Mouse (Mus musculus) limb, embryonic 10.5 days (tissue): ENCODE data around the gene Ccp110. TPM values are rescaled to one million over a fixed set of nuclear protein-coding genes. Genes with fewer than 3 reads are reported as not detected.

Source experiments
- DNase-seq: peaks from one replicate; pipeline ENCODE4 v3.0.0-alpha.2; 2017; ENCODE audit warnings: low spot score
- H3K27ac ChIP-seq: fragments of 300-500 bp; sonication (generic); 2 replicates; pipeline ENCODE4 v1.5.1; 2016; ENCODE audit warnings: mild to moderate bottlenecking
- H3K27me3 ChIP-seq: fragments of 300-500 bp; sonication (generic); 2 replicates; pipeline ENCODE4 v1.6.1; 2016; ENCODE audit warnings: low read depth, mild to moderate bottlenecking; ENCODE audit not compliant: poor library complexity, severe bottlenecking
- H3K36me3 ChIP-seq: fragments of 300-500 bp; sonication (generic); 2 replicates; pipeline ENCODE4 v1.6.1; 2016; ENCODE audit warnings: mild to moderate bottlenecking, moderate library complexity
- H3K4me1 ChIP-seq: fragments of 300-500 bp; sonication (generic); 2 replicates; pipeline ENCODE4 v1.6.1; 2016
- H3K4me3 ChIP-seq: fragments of 300-500 bp; sonication (generic); 2 replicates; pipeline ENCODE4 v1.5.1; 2016; ENCODE audit warnings: mild to moderate bottlenecking, moderate library complexity
- H3K9me3 ChIP-seq: fragments of 300-500 bp; sonication (generic); replicated peaks from 2 replicates; pipeline ENCODE4 v1.6.1; 2016; ENCODE audit warnings: mild to moderate bottlenecking
- WGBS: fragments of 180-500 bp; shearing (Covaris S2); methylation state at CpG from one replicate; pipeline ENCODE4 v1.1.7; 2016; 5-methylcytosine and 5-hydroxymethylcytosine counted together
- polyA plus RNA-seq: library from polyadenylated mRNA; unstranded; fragments of >200 nt; fragmentation: Nextera tagmentation; extraction: Ambion mirVana; gene quantifications from 2 replicates; pipeline ENCODE4 v1.2.1, GENCODE M21; 2016

Gene Ccp110
- 27.8 and 35.1 TPM in 2 replicates for polyA plus RNA-seq

GRCm38 (mm10) chr7:118712228-118713173 is at the start of gene Ccp110:
Gene Ccp110 (plus strand): TSS chr7:118712552.
- peak within 1 kb of the TSS; percentile 91 for H3K4me3 ChIP-seq
- H3K27me3 ChIP-seq = no peaks in the 10 kb centered on the region
- peak; percentile 92 for DNase-seq
- peak within 1 kb of the TSS; percentile 83 for H3K27ac ChIP-seq
- under 1% methylated on average over 48 of the region's 48 CpGs for WGBS
- no peaks in the 10 kb centered on the region for H3K9me3 ChIP-seq
- H3K36me3 ChIP-seq = peaks cover 25% of the 10 kb centered on the region
- peaks cover 11% of the 10 kb centered on the region for H3K4me1 ChIP-seq

- no peak overlapping the region for H3K4me3 ChIP-seq
- H3K36me3 ChIP-seq = no peaks in the 10 kb centered on the region
- H3K4me1 ChIP-seq = no peaks in the 10 kb centered on the region
- H3K27me3 ChIP-seq = no peaks in the 10 kb centered on the region
- DNase-seq = no peak
- H3K27ac ChIP-seq = no peak overlapping the region
- 95% methylated on average over 2 of the region's 2 CpGs for WGBS
- H3K9me3 ChIP-seq = no peaks in the 10 kb centered on the region
These were observed 44.6 kb upstream of the Ccp110 start for GRCm38 (mm10) chr7:118667773-118668172.

GRCm38 (mm10) chr7:118670142-118670541 is 42.2 kb upstream of the Ccp110 start:
- Histone ChIP-seq H3K4me1 (no peaks in the 10 kb centered on the region), H3K36me3 (no peaks in the 10 kb centered on the region), H3K27ac (no peak overlapping the region), H3K9me3 (no peaks in the 10 kb centered on the region), H3K4me3 (no peak overlapping the region), H3K27me3 (no peaks in the 10 kb centered on the region)
- no peak for DNase-seq
- 57% methylated on average over 4 of the region's 4 CpGs for WGBS

- H3K9me3 ChIP-seq = no peaks in the 10 kb centered on the region
- no peak overlapping the region for H3K27ac ChIP-seq
- no peak for DNase-seq
- WGBS = 92% methylated on average over 4 of the region's 4 CpGs
- H3K36me3 ChIP-seq = no peaks in the 10 kb centered on the region
- no peaks in the 10 kb centered on the region for H3K27me3 ChIP-seq
- H3K4me3 ChIP-seq = no peak overlapping the region
- H3K4me1 ChIP-seq = no peaks in the 10 kb centered on the region
These were observed 35.5 kb upstream of the Ccp110 start for GRCm38 (mm10) chr7:118676826-118677225.

GRCm38 (mm10) chr7:118688199-118688598 is 24.2 kb upstream of the Ccp110 start:
- Histone ChIP-seq H3K9me3 (no peaks in the 10 kb centered on the region), H3K4me3 (no peak overlapping the region), H3K27me3 (no peaks in the 10 kb centered on the region), H3K4me1 (no peaks in the 10 kb centered on the region), H3K36me3 (peaks cover 63% of the 10 kb centered on the region), H3K27ac (no peak overlapping the region)
- peak; percentile 86 for DNase-seq
- 27% methylated on average over 5 of the region's 5 CpGs for WGBS

- WGBS = 92% methylated on average over 7 of the region's 7 CpGs
- no peaks in the 10 kb centered on the region for H3K9me3 ChIP-seq
- no peaks in the 10 kb centered on the region for H3K27me3 ChIP-seq
- no peaks in the 10 kb centered on the region for H3K4me1 ChIP-seq
- peaks cover 70% of the 10 kb centered on the region for H3K36me3 ChIP-seq
- no peak overlapping the region for H3K4me3 ChIP-seq
- DNase-seq = no peak
- no peak overlapping the region for H3K27ac ChIP-seq
These were observed 23.3 kb upstream of the Ccp110 start for GRCm38 (mm10) chr7:118689088-118689487.

GRCm38 (mm10) chr7:118691287-118691686 is 21.1 kb upstream of the Ccp110 start:
- WGBS = 91% methylated on average over 2 of the region's 2 CpGs
- Histone ChIP-seq H3K4me3 (no peak overlapping the region), H3K9me3 (no peaks in the 10 kb centered on the region), H3K27me3 (no peaks in the 10 kb centered on the region), H3K4me1 (no peaks in the 10 kb centered on the region), H3K36me3 (peaks cover 90% of the 10 kb centered on the region), H3K27ac (no peak overlapping the region)
- no peak for DNase-seq

DNA sequence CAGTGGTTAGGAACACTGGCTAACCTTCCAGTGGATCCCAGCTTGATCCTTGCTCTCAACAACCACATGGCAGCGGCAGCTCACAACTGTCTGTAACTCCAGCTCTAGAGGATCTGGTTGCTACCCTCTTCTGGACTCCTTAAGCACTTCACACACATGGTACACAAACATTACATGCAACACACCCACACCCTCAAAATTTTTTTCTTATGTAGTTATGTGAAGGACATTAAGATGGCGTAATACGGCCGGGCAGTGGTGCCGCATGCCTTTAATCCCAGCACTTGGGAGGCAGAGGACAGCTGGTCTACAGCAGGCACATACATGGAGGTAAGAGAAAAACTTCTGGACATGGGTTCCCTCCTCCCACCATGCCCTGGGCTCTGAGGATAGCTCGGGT is 16.2 kb upstream of the Ccp110 start:
- no peaks in the 10 kb centered on the region for H3K4me1 ChIP-seq
- no peak overlapping the region for H3K4me3 ChIP-seq
- no peak overlapping the region for H3K27ac ChIP-seq
- no peak for DNase-seq
- WGBS = 96% methylated on average over 6 of the region's 6 CpGs
- peaks cover 70% of the 10 kb centered on the region for H3K36me3 ChIP-seq
- no peaks in the 10 kb centered on the region for H3K27me3 ChIP-seq
- H3K9me3 ChIP-seq = no peaks in the 10 kb centered on the region

GRCm38 (mm10) chr7:118697168-118697567 is 15.2 kb upstream of the Ccp110 start:
- no peak for DNase-seq
- Histone ChIP-seq H3K4me3 (no peak overlapping the region), H3K27ac (no peak overlapping the region), H3K4me1 (no peaks in the 10 kb centered on the region), H3K9me3 (no peaks in the 10 kb centered on the region), H3K36me3 (peaks cover 61% of the 10 kb centered on the region), H3K27me3 (no peaks in the 10 kb centered on the region)
- WGBS = 86% methylated on average over 4 of the region's 4 CpGs

GRCm38 (mm10) chr7:118698882-118699281 is 13.5 kb upstream of the Ccp110 start:
- Histone ChIP-seq H3K27me3 (no peaks in the 10 kb centered on the region), H3K27ac (no peak overlapping the region), H3K36me3 (peaks cover 47% of the 10 kb centered on the region), H3K4me3 (no peak overlapping the region), H3K4me1 (peaks cover 5% of the 10 kb centered on the region; the same call in 1 of the 2 replicates), H3K9me3 (no peaks in the 10 kb centered on the region)
- 94% methylated on average over 9 of the region's 9 CpGs for WGBS
- DNase-seq = no peak

- no peaks in the 10 kb centered on the region for H3K27me3 ChIP-seq
- H3K27ac ChIP-seq = no peak overlapping the region
- H3K9me3 ChIP-seq = no peaks in the 10 kb centered on the region
- peaks cover 7% of the 10 kb centered on the region for H3K36me3 ChIP-seq
- peaks cover 25% of the 10 kb centered on the region for H3K4me1 ChIP-seq
- WGBS = 94% methylated on average over 15 of the region's 15 CpGs
- H3K4me3 ChIP-seq = no peak overlapping the region
- DNase-seq = no peak
These were observed 9.2 kb upstream of the Ccp110 start for GRCm38 (mm10) chr7:118703144-118703561.

DNA sequence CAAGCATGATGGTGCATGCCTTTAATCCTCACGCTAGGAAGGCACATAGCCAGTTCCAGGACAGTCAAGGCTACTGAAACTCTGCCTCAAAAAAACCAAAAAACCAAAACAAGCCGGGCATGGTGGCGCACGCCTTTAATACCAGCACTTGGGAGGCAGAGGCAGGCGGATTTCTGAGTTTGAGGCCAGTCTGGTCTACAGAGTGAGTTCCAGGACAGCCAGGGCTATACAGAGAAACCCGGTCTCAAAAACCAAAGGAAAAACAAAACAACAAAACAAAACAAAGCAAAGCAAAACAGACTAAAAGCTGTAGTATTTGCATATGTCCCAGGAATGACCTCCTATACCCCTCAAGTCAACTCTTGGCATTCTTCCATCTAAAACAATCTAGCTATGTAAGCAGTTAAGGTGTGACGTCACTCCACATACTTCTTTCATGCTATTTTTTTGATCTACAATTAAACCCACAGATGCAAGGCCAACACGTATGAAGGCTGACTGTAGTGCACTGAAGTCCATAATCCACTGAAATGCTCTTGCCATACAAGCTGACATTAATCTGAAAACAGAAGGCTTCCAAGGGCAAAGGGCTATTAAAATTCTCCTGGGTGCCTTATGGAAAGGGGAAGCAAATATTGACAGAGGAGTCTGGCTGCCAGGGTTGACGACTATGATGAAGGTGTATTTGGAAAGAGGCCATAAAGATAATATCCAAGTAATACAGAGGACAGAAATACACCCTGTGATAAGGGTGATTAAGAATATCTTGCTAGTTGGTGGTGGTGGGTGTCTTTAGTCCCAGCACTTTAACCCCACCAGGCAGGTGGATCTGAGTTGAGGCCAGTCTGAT is 8.1 kb upstream of the Ccp110 start:
- Histone ChIP-seq H3K27me3 (no peaks in the 10 kb centered on the region), H3K27ac (no peak overlapping the region), H3K4me3 (peak overlapping the region; percentile 84), H3K36me3 (no peaks in the 10 kb centered on the region; the same call in 1 of the 2 replicates), H3K9me3 (no peaks in the 10 kb centered on the region), H3K4me1 (peaks cover 25% of the 10 kb centered on the region)
- 92% methylated on average over 9 of the region's 9 CpGs for WGBS
- DNase-seq = no peak
